Mouse (Mus musculus): ENCODE measurements around the gene Cldn10. TPM values are rescaled to one million over a fixed set of nuclear protein-coding genes. Genes with fewer than 3 reads are reported as not detected.

Cldn10 gene
- polyA plus RNA-seq, 1 experiment from 2014 or later: 1.3 TPM

DNA sequence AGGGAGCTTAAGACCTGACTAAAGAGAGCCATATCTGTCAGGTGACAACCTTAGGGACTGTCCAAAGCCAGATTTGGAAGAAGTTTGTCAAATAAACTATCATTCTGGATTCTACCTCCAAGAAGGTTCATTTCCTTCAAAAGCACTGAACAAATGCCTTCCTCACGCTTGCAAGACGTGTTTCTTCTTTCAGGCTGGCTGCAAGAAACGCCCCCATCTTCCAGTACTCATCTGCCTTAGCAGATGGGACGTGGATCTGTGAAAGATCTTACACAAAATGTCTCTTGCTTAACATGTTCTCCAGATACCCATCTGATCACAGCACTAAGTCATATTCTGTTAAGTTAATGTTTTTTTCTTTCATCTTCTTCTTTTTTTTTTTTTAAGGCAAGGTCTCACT is 102.4 kb downstream of the Cldn10 start:
- WGBS: 89% methylated on average over 4 of the region's 4 CpGs
- Histone ChIP-seq H3K27me3 (ENCODE audit: control insufficient read depth, insufficient read depth, low read length) (no peaks in the 10 kb centered on the region), H3K4me1 (ENCODE audit: control insufficient read depth, insufficient read depth, low read length) (no peaks in the 10 kb centered on the region), H3K36me3 (ENCODE audit: control insufficient read depth, insufficient read depth, low read length) (peaks cover 90% of the 10 kb centered on the region), H3K9me3 (ENCODE audit: control insufficient read depth, low read length) (no peaks in the 10 kb centered on the region), H3K27ac (replicated peaks; ENCODE audit: low read depth, low read length) (no peak overlapping the region), H3K9ac (replicated peaks; ENCODE audit: low read length) (no peak overlapping the region), H3K4me2 (ENCODE audit: low read length) (no peak overlapping the region), H3K4me3 (replicated peaks; ENCODE audit: low read depth, low read length) (no peak overlapping the region)
- no peak for ATAC-seq (ENCODE audit: low FRiP score, low TSS enrichment)
- DNase-seq: no peak

DNA sequence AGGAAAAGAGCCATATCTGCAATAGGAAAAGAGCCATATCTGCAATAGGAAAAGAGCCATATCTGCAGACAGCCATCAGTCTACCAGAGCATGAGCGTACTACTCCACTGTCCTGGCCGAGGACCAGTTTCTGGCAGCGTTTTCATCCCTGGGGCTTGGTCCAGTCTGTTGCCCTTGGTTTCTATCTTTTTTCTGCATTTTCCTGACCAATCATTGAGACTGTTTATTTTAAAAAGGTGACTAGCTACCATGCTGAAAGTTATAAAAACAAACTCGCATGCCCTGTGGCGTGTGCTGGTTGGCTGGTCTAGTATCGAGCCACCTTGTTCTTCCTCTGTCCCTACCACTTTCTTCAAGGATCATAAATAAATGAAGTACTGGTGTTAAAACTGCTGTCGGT is 107.5 kb downstream of the Cldn10 start:
- Histone ChIP-seq H3K9ac (replicated peaks; ENCODE audit: low read length) (no peak overlapping the region), H3K9me3 (ENCODE audit: control insufficient read depth, low read length) (no peaks in the 10 kb centered on the region), H3K4me3 (replicated peaks; ENCODE audit: low read depth, low read length) (no peak overlapping the region), H3K4me2 (ENCODE audit: low read length) (no peak overlapping the region), H3K27me3 (ENCODE audit: control insufficient read depth, insufficient read depth, low read length) (no peaks in the 10 kb centered on the region), H3K27ac (replicated peaks; ENCODE audit: low read depth, low read length) (no peak overlapping the region), H3K4me1 (ENCODE audit: control insufficient read depth, insufficient read depth, low read length) (no peaks in the 10 kb centered on the region), H3K36me3 (ENCODE audit: control insufficient read depth, insufficient read depth, low read length) (peaks cover 90% of the 10 kb centered on the region)
- no peak for DNase-seq
- no peak for ATAC-seq (ENCODE audit: low FRiP score, low TSS enrichment)
- 93% methylated on average over 7 of the region's 7 CpGs for WGBS

DNA sequence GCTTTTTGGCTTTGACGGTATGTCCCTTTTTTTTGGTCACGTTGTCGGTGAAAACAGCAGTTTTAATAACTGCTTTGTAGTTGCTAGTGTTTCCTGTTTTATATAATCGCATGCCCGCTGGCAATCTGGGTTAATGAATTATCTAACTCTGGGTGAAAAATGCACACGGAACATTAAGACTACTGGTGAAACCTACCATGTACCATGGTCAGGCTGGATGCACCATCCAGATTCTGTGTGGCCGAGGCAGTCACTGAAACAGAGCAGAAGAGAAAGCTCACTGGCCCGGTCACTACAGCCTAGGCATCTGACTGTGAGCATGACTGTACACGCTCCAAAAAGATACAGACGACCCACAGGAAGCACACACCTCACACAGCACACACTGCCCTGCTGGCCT is 107.9 kb downstream of the Cldn10 start:
- Histone ChIP-seq H3K4me2 (ENCODE audit: low read length) (no peak overlapping the region), H3K4me3 (replicated peaks; ENCODE audit: low read depth, low read length) (no peak overlapping the region), H3K4me1 (ENCODE audit: control insufficient read depth, insufficient read depth, low read length) (no peaks in the 10 kb centered on the region), H3K9me3 (ENCODE audit: control insufficient read depth, low read length) (no peaks in the 10 kb centered on the region), H3K27me3 (ENCODE audit: control insufficient read depth, insufficient read depth, low read length) (no peaks in the 10 kb centered on the region), H3K9ac (replicated peaks; ENCODE audit: low read length) (no peak overlapping the region), H3K27ac (replicated peaks; ENCODE audit: low read depth, low read length) (no peak overlapping the region), H3K36me3 (ENCODE audit: control insufficient read depth, insufficient read depth, low read length) (peaks cover 92% of the 10 kb centered on the region)
- DNase-seq: no peak
- WGBS: 96% methylated on average over 10 of the region's 10 CpGs
- ATAC-seq (ENCODE audit: low FRiP score, low TSS enrichment): no peak

DNA sequence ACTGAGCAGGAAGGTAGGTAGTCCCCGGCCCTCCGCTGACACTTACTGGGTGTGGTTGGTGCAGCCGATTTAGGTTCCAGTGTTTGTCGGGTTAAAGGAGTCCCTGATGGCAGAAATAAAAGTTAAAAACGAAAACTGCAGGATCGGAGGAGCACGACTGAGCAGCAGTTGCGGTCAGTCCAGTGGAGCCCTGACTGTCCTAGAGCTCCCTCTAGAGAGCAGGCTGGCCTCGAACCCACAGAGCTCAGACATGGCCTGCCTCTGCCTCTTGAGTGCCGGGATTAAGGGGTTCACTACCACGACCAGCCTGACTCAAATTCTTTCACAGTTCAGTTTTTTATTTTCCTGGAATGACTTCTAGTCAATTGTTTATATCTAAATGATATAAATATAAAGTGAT is 112.2 kb downstream of the Cldn10 start:
- no peak overlapping the region for H3K4me2 ChIP-seq (ENCODE audit: low read length)
- no peak for DNase-seq
- no peak overlapping the region for H3K4me3 ChIP-seq (replicated peaks; ENCODE audit: low read depth, low read length)
- peaks cover 95% of the 10 kb centered on the region for H3K36me3 ChIP-seq (ENCODE audit: control insufficient read depth, insufficient read depth, low read length)
- 85% methylated on average over 11 of the region's 11 CpGs for WGBS
- no peak for ATAC-seq (ENCODE audit: low FRiP score, low TSS enrichment)
- no peaks in the 10 kb centered on the region for H3K4me1 ChIP-seq (ENCODE audit: control insufficient read depth, insufficient read depth, low read length)
- no peak overlapping the region for H3K27ac ChIP-seq (replicated peaks; ENCODE audit: low read depth, low read length)
- H3K9ac ChIP-seq (replicated peaks; ENCODE audit: low read length): no peak overlapping the region
- no peaks in the 10 kb centered on the region for H3K27me3 ChIP-seq (ENCODE audit: control insufficient read depth, insufficient read depth, low read length)
- no peaks in the 10 kb centered on the region for H3K9me3 ChIP-seq (ENCODE audit: control insufficient read depth, low read length)

DNA sequence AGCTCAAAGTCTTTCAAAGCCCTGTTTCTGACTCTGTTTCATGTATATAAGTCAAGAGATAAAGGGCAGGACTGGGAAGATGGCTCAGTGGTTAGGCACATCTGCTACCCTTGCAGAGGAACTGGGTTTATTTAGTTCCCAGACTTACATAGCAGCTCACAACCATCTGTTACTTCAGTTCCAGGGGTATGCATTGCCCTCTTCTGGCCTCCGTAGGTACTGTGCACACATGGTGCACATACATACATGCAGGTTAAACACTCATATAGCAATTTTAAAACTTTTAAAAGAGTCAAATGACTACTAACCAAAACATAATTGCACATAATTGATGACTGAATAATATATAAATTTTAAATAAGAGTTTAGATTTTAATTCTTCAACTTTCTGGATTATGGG is 113.2 kb downstream of the Cldn10 start:
- Histone ChIP-seq H3K4me1 (ENCODE audit: control insufficient read depth, insufficient read depth, low read length) (no peaks in the 10 kb centered on the region), H3K27me3 (ENCODE audit: control insufficient read depth, insufficient read depth, low read length) (no peaks in the 10 kb centered on the region), H3K36me3 (ENCODE audit: control insufficient read depth, insufficient read depth, low read length) (peaks cover 93% of the 10 kb centered on the region), H3K9me3 (ENCODE audit: control insufficient read depth, low read length) (no peaks in the 10 kb centered on the region), H3K27ac (replicated peaks; ENCODE audit: low read depth, low read length) (no peak overlapping the region), H3K4me2 (ENCODE audit: low read length) (no peak overlapping the region), H3K9ac (replicated peaks; ENCODE audit: low read length) (no peak overlapping the region), H3K4me3 (replicated peaks; ENCODE audit: low read depth, low read length) (no peak overlapping the region)
- no peak for ATAC-seq (ENCODE audit: low FRiP score, low TSS enrichment)
- 98% methylated on average over 1 of the region's 1 CpGs for WGBS
- no peak for DNase-seq

DNA sequence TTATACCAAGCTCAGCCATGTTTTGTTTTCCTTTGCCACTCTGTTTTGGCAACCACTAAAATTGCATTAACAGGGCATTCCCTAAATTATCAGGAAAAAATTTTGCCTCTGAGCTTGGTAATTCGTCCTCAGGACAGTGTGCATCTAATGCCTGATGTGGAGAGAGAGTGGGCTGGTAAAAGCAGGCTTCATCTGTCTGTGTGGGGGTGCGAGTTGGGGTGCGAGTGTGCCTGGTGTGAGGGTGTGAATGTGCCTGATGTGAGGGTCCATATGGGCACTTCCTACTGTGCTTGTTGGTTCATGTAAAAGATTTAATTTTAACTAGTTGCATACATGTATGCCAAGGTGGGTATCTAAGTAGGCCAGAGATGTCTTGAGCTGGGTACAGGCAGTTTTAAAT is 115.7 kb downstream of the Cldn10 start:
- no peak overlapping the region for H3K4me2 ChIP-seq (ENCODE audit: low read length)
- 94% methylated on average over 3 of the region's 3 CpGs for WGBS
- DNase-seq (no peak), ATAC-seq (ENCODE audit: low FRiP score, low TSS enrichment) (no peak)
- H3K27me3 ChIP-seq (ENCODE audit: control insufficient read depth, insufficient read depth, low read length): no peaks in the 10 kb centered on the region
- H3K4me3 ChIP-seq (replicated peaks; ENCODE audit: low read depth, low read length): no peak overlapping the region
- no peaks in the 10 kb centered on the region for H3K9me3 ChIP-seq (ENCODE audit: control insufficient read depth, low read length)
- no peak overlapping the region for H3K9ac ChIP-seq (replicated peaks; ENCODE audit: low read length)
- H3K36me3 ChIP-seq (ENCODE audit: control insufficient read depth, insufficient read depth, low read length): peaks cover 95% of the 10 kb centered on the region
- no peaks in the 10 kb centered on the region for H3K4me1 ChIP-seq (ENCODE audit: control insufficient read depth, insufficient read depth, low read length)
- H3K27ac ChIP-seq (replicated peaks; ENCODE audit: low read depth, low read length): no peak overlapping the region

DNA sequence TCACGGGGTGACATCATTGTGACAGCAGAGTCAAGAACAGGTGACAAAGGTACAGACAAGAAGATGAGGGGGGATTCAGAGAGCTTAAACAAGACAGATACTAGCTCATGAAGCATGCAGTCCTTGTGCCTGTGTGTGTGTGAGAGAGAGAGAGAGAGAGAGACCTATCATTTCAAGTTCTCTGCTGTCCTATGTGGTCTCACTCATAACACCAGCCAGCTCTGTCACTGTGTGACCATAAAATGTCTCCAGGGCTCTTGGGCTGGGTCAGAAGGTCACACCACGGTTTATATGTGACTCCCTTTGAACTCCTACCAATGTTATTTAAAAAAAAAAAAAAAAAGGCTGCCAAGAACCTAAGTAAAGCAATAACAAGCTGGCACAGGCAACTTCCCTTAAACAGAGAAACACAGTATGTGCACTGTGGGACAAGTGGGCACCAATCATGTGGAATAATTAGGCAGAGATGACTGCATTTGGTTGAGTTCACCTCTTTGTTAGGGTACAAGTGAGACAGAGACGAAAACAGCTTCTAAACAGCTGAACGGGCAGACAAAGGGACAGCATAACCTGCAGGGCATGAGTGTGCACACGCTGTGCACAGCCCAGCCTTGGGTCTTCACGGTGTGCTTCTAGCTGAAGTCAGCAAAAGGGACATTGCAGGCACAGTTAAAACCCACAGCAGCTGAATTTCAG is 116.3 kb downstream of the Cldn10 start:
- H3K4me2 ChIP-seq (ENCODE audit: low read length): no peak overlapping the region
- DNase-seq (no peak), ATAC-seq (ENCODE audit: low FRiP score, low TSS enrichment) (no peak)
- H3K27ac ChIP-seq (replicated peaks; ENCODE audit: low read depth, low read length): no peak overlapping the region
- H3K9me3 ChIP-seq (ENCODE audit: control insufficient read depth, low read length): no peaks in the 10 kb centered on the region
- 60% methylated on average over 6 of the region's 6 CpGs for WGBS
- H3K27me3 ChIP-seq (ENCODE audit: control insufficient read depth, insufficient read depth, low read length): no peaks in the 10 kb centered on the region
- no peaks in the 10 kb centered on the region for H3K4me1 ChIP-seq (ENCODE audit: control insufficient read depth, insufficient read depth, low read length)
- no peak overlapping the region for H3K9ac ChIP-seq (replicated peaks; ENCODE audit: low read length)
- H3K4me3 ChIP-seq (replicated peaks; ENCODE audit: low read depth, low read length): no peak overlapping the region
- peaks cover 94% of the 10 kb centered on the region for H3K36me3 ChIP-seq (ENCODE audit: control insufficient read depth, insufficient read depth, low read length)

DNA sequence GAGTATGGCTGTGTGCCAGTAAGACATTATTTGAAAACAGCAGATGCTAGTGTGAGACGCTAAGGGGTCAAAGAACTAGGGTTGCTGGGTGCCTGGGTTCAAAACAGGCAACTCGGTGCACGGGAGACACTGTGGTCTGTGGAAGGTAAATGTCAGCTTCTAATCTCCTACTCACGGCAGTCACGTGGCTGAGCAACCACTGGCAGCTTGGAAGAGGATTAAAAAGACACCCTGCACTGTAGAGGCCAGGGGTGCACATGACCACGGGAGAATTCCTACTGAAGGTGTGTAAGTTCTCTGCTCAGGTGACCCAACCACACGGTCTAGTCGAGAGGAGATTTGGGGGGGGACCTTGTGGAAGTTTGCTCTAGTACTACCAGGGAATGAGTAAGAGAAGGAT is 119.9 kb downstream of the Cldn10 start:
- no peaks in the 10 kb centered on the region for H3K9me3 ChIP-seq (ENCODE audit: control insufficient read depth, low read length)
- ATAC-seq (ENCODE audit: low FRiP score, low TSS enrichment): no peak
- no peak overlapping the region for H3K4me2 ChIP-seq (ENCODE audit: low read length)
- H3K27me3 ChIP-seq (ENCODE audit: control insufficient read depth, insufficient read depth, low read length): no peaks in the 10 kb centered on the region
- H3K4me1 ChIP-seq (ENCODE audit: control insufficient read depth, insufficient read depth, low read length): no peaks in the 10 kb centered on the region
- no peak overlapping the region for H3K9ac ChIP-seq (replicated peaks; ENCODE audit: low read length)
- H3K4me3 ChIP-seq (replicated peaks; ENCODE audit: low read depth, low read length): no peak overlapping the region
- peaks cover 95% of the 10 kb centered on the region for H3K36me3 ChIP-seq (ENCODE audit: control insufficient read depth, insufficient read depth, low read length)
- DNase-seq: no peak
- H3K27ac ChIP-seq (replicated peaks; ENCODE audit: low read depth, low read length): no peak overlapping the region
- WGBS: 83% methylated on average over 8 of the region's 8 CpGs

DNA sequence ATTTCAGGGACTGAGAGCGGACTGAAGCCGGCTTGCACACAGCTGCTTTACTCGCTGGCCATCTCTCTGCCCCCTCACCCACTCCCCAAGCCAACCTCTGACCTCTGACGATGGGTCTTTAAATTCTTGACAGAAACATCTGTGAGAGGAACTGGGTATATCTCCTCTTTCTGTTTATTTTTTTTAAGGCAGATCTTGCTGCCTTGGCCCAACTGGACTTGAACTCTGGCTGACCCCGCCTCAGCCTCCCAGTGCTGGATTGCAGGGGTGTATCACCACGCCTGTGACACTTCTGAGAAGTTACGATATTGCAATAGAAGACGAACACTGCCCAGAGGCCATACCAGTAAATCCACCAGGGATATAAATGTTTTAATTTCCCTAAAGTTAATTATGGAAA is 122.2 kb downstream of the Cldn10 start:
- 90% methylated on average over 8 of the region's 8 CpGs for WGBS

More for the DNA sequence above, 122.2 kb downstream of the Cldn10 start:
- Histone ChIP-seq H3K9me3 (ENCODE audit: control insufficient read depth, low read length) (no peaks in the 10 kb centered on the region), H3K27me3 (ENCODE audit: control insufficient read depth, insufficient read depth, low read length) (no peaks in the 10 kb centered on the region), H3K27ac (replicated peaks; ENCODE audit: low read depth, low read length) (no peak overlapping the region), H3K36me3 (ENCODE audit: control insufficient read depth, insufficient read depth, low read length) (peaks cover 94% of the 10 kb centered on the region), H3K4me1 (ENCODE audit: control insufficient read depth, insufficient read depth, low read length) (no peaks in the 10 kb centered on the region), H3K4me2 (ENCODE audit: low read length) (no peak overlapping the region), H3K4me3 (replicated peaks; ENCODE audit: low read depth, low read length) (no peak overlapping the region), H3K9ac (replicated peaks; ENCODE audit: low read length) (no peak overlapping the region)
- DNase-seq (no peak), ATAC-seq (ENCODE audit: low FRiP score, low TSS enrichment) (no peak)

All from midbrain, embryonic 14.5 days (tissue).